Mouse (Mus musculus) forebrain, postnatal 0 days (tissue): ENCODE results near the gene Wnk1. TPM values are rescaled to one million over a fixed set of nuclear protein-coding genes. Genes with fewer than 3 reads are reported as not detected.

ENCODE experiments used
- ATAC-seq: fragments of 200-750 bp; cut with Nextera tagmentation; 2 replicates; pipeline ENCODE4 v1.8.0; 2017; ENCODE audit warnings: mild to moderate bottlenecking, moderate library complexity
- DNase-seq: peaks from one replicate; pipeline ENCODE4 v3.0.0-alpha.2; 2015
- H3K27ac ChIP-seq: fragments of 300-500 bp; sonication (generic); 2 replicates; pipeline ENCODE4 v1.5.1; 2014; ENCODE audit warnings: low read depth, mild to moderate bottlenecking, antibody characterized with exemption, low read length, moderate library complexity, mixed read lengths
- H3K27me3 ChIP-seq: fragments of 300-500 bp; sonication (generic); 2 replicates; pipeline ENCODE4 v1.6.1; 2014; ENCODE audit warnings: mild to moderate bottlenecking, low read length, mixed read lengths; ENCODE audit not compliant: insufficient read depth
- H3K36me3 ChIP-seq: fragments of 300-500 bp; sonication (generic); 2 replicates; pipeline ENCODE4 v1.6.1; 2014; ENCODE audit warnings: mild to moderate bottlenecking, moderate library complexity; ENCODE audit not compliant: insufficient read depth
- H3K4me1 ChIP-seq: fragments of 300-500 bp; sonication (generic); 2 replicates; pipeline ENCODE4 v1.6.1; 2014; ENCODE audit warnings: antibody characterized with exemption; ENCODE audit not compliant: insufficient read depth
- H3K4me2 ChIP-seq: fragments of 300-500 bp; sonication (generic); 2 replicates; pipeline ENCODE4 v1.6.1; 2014; ENCODE audit warnings: low read depth, mild to moderate bottlenecking, moderate library complexity
- H3K4me3 ChIP-seq: fragments of 300-500 bp; sonication (generic); 2 replicates; pipeline ENCODE4 v1.5.1; 2014; ENCODE audit warnings: low read depth, low read length, mixed read lengths
- H3K9ac ChIP-seq: fragments of 300-500 bp; sonication (generic); 2 replicates; pipeline ENCODE4 v1.6.1; 2014; ENCODE audit warnings: mild to moderate bottlenecking
- H3K9me3 ChIP-seq: fragments of 300-500 bp; sonication (generic); 2 replicates; pipeline ENCODE4 v1.6.1; 2016; ENCODE audit warnings: low read length
- CTCF ChIP-seq: sonication (generic); IDR thresholded peaks from 2 replicates; pipeline ENCODE4 v1.5.1; 2016; ENCODE audit warnings: antibody characterized with exemption, control low read depth, low read depth
- WGBS: fragments of 180-500 bp; shearing (Covaris S2); extraction: QIAGEN DNeasy Blood & Tissue Kit; methylation state at CpG from one replicate; pipeline ENCODE4 v1.1.7; 2014; 5-methylcytosine and 5-hydroxymethylcytosine counted together
- microRNA counts: library from miRNA; unstranded; fragments of <30 nt; microRNA quantifications from one replicate; lab custom pipeline; 2015
- microRNA-seq, 2 experiments: library from miRNA; unstranded; fragments of <30 nt; microRNA quantifications; one replicate each; pipeline ENCODE4; 2016
- polyA plus RNA-seq: library from polyadenylated mRNA; unstranded; fragments of >200 nt; fragmentation: Nextera tagmentation; extraction: Ambion mirVana; gene quantifications from 2 replicates; pipeline ENCODE4 v1.2.1, GENCODE M21; 2015
- total RNA-seq: library from RNA; depleted of rRNA; stranded (reverse); fragments of >200 nt; gene quantifications from 2 replicates; pipeline ENCODE4 v1.2.3, GENCODE M21; 2014; rRNA removed

The Wnk1 gene
- total and polyA plus RNA-seq, 2 experiments from 2014 or later: 34.2 to 130 TPM

- peaks cover 6% of the 10 kb centered on the region; the same call in 1 of the 2 replicates for H3K4me1 ChIP-seq
- H3K27ac ChIP-seq: peak overlapping the region; percentile 96
- WGBS: 20% methylated on average over 15 of the region's 15 CpGs
- ATAC-seq (no peak; the same call in 1 of the 2 replicates), DNase-seq (no peak)
- H3K4me2 ChIP-seq: peak overlapping the region; percentile 62
- H3K36me3 ChIP-seq: no peaks in the 10 kb centered on the region
- H3K27me3 ChIP-seq: no peaks in the 10 kb centered on the region
- peak overlapping the region; percentile 88 for H3K9ac ChIP-seq
- no peaks in the 10 kb centered on the region for H3K9me3 ChIP-seq
- TF ChIP-seq CTCF: no peak
- peak overlapping the region; percentile 97 for H3K4me3 ChIP-seq
These were observed 135.2 kb downstream of the Wnk1 start for GRCm38 (mm10) chr6:119903081-119903789.

GRCm38 (mm10) chr6:119902204-119903080 is 136.0 kb downstream of the Wnk1 start, which contains the start of gene Rad52:
Rad52 (plus strand) TSS chr6:119902698.
- 1% methylated on average over 67 of the region's 67 CpGs for WGBS
- no peaks in the 10 kb centered on the region for H3K9me3 ChIP-seq
- DNase-seq: peak; percentile 94
- TF ChIP-seq CTCF: no peak
- peaks cover 6% of the 10 kb centered on the region; the same call in 1 of the 2 replicates for H3K4me1 ChIP-seq
- H3K9ac ChIP-seq: peak within 1 kb of the TSS; percentile 88
- ATAC-seq: peak; percentile 92
- peak within 1 kb of the TSS; percentile 62 for H3K4me2 ChIP-seq
- no peaks in the 10 kb centered on the region for H3K36me3 ChIP-seq
- H3K4me3 ChIP-seq: peak within 1 kb of the TSS; percentile 97
- H3K27ac ChIP-seq: peak within 1 kb of the TSS; percentile 96
- no peaks in the 10 kb centered on the region for H3K27me3 ChIP-seq

- Histone ChIP-seq H3K9me3 (no peaks in the 10 kb centered on the region), H3K4me2 (no peak overlapping the region), H3K36me3 (no peaks in the 10 kb centered on the region), H3K27ac (no peak overlapping the region), H3K27me3 (no peaks in the 10 kb centered on the region), H3K9ac (no peak overlapping the region), H3K4me1 (no peaks in the 10 kb centered on the region), H3K4me3 (no peak overlapping the region)
- no peak for TF ChIP-seq CTCF
- DNase-seq (no peak), ATAC-seq (no peak)
- WGBS: 86% methylated on average over 7 of the region's 7 CpGs
These were observed 145.8 kb downstream of the Wnk1 start for GRCm38 (mm10) chr6:119892711-119893110.

GRCm38 (mm10) chr6:119883151-119883550 is 155.3 kb downstream of the Wnk1 start:
- Histone ChIP-seq H3K4me1 (no peaks in the 10 kb centered on the region), H3K27ac (no peak overlapping the region), H3K36me3 (no peaks in the 10 kb centered on the region), H3K4me3 (no peak overlapping the region), H3K9ac (no peak overlapping the region), H3K27me3 (no peaks in the 10 kb centered on the region), H3K4me2 (no peak overlapping the region), H3K9me3 (no peaks in the 10 kb centered on the region)
- DNase-seq: no peak
- no peak for ATAC-seq
- no peak for TF ChIP-seq CTCF
- 80% methylated on average over 7 of the region's 7 CpGs for WGBS

MicroRNAs encoded within 50 kb of the gene (microRNA counts, 519-probe panel; counts per million panel counts)
- not detected for microRNA mmu-miR-706 (lab: Ali Mortazavi, UCI)

Small RNA genes lying within 50 kb of the gene (microRNA-seq; reads per million reads assigned to microRNA genes)
- gene Mir706: 0 reads per million in 2 experiments

Other genes starting within 250 kb of the Wnk1 start
- 67.2 and 83.3 TPM in 2 replicates for gene Erc1, start 190.5 kb downstream of the Wnk1 start, total RNA-seq
- 30.5 and 43.3 TPM in 2 replicates for gene Erc1, start 190.5 kb downstream of the Wnk1 start, polyA plus RNA-seq
- 35.2 and 36.1 TPM in 2 replicates for gene Rad52, start 136.0 kb downstream of the Wnk1 start, total RNA-seq
- 18.4 and 19.1 TPM in 2 replicates for gene Rad52, start 136.0 kb downstream of the Wnk1 start, polyA plus RNA-seq
- gene Ninj2, start 54.7 kb upstream of the Wnk1 start, total RNA-seq: not detected in 2 replicates
- 0.24 TPM in 1 of 2 replicates, not detected in the other for gene Ninj2, start 54.7 kb upstream of the Wnk1 start, polyA plus RNA-seq